Mouse (Mus musculus): ENCODE data around the gene Dhx40. TPM values are rescaled to one million over a fixed set of nuclear protein-coding genes. Genes with fewer than 3 reads are reported as not detected.

Gene Dhx40
- polyA plus RNA-seq (2014; fragmentation: Illumina TruSeq; extraction: RNeasy Lipid Tissue Mini Kit (QIAGEN cat#74804); ENCODE audit: low read depth, low replicate concordance): 132 TPM

GRCm38 (mm10) chr11:86807505-86807989 lies at the start of gene Dhx40:
Gene Dhx40 (minus strand): TSS chr11:86807746.

GRCm38 (mm10) chr11:86757480-86758371 lies 49.8 kb downstream of the Dhx40 start, which contains the start of gene Cltc:
Gene Cltc (minus strand): TSS chr11:86757565.

Other genes starting within 250 kb of the Dhx40 start
- 248 TPM for gene Vmp1, start 123.9 kb downstream of the Dhx40 start, polyA plus RNA-seq (2014; fragmentation: Illumina TruSeq; extraction: RNeasy Lipid Tissue Mini Kit (QIAGEN cat#74804); ENCODE audit: low read depth, low replicate concordance)
- gene Ptrh2, start 123.8 kb downstream of the Dhx40 start, polyA plus RNA-seq (2014; fragmentation: Illumina TruSeq; extraction: RNeasy Lipid Tissue Mini Kit (QIAGEN cat#74804); ENCODE audit: low read depth, low replicate concordance): 34.9 TPM
- gene Cltc, start 50.2 kb downstream of the Dhx40 start, polyA plus RNA-seq (2014; fragmentation: Illumina TruSeq; extraction: RNeasy Lipid Tissue Mini Kit (QIAGEN cat#74804); ENCODE audit: low read depth, low replicate concordance): 509 TPM
- 38.8 TPM for gene Ypel2, start 186.0 kb upstream of the Dhx40 start, polyA plus RNA-seq (2014; fragmentation: Illumina TruSeq; extraction: RNeasy Lipid Tissue Mini Kit (QIAGEN cat#74804); ENCODE audit: low read depth, low replicate concordance)

Measured in adrenal gland, adult 10 weeks (tissue).